ENCODE assay signal across 20 mouse cellular contexts in genomic region chr9:94621902-94622301, GRCm38 (mm10). TPM values are rescaled to one million over a fixed set of nuclear protein-coding genes. Genes with fewer than 3 reads are reported as not detected.
DNase-seq lines count a peak whose midpoint lies in the region; ATAC-seq and TF ChIP-seq lines count a peak whose summit lies in the region.
"Had no signal": no experiment of that assay in that cellular context is flagged by ENCODE, and none has a peak within 500 bp of the region (broad histone marks: within the 10 kb centered on the region; RNA-seq: fewer than 3 reads in every experiment).

No protein-coding gene starts in this region.

- TF ChIP-seq CTCF in lung, adult 2 months (IDR thresholded peaks at IDR 0.05; ENCODE audit: insufficient read depth, low read length), result no peak

- H3K27me3 ChIP-seq in heart, embryonic 14.5 days (ENCODE audit: control insufficient read depth, insufficient read depth, low read length), result no peaks in the 10 kb centered on the region
- H3K27me3 ChIP-seq in lung, embryonic 16.5 days (ENCODE audit: control insufficient read depth, insufficient read depth, low read depth, low read length), result no peaks in the 10 kb centered on the region
- H3K27me3 ChIP-seq: CH12.LX; embryonic facial prominence, embryonic 13.5 days; liver, embryonic 15.5 days; midbrain, embryonic 13.5 days had no signal

- H3K36me3 ChIP-seq in heart, embryonic 14.5 days (ENCODE audit: control insufficient read depth, insufficient read depth, low read length), result no peaks in the 10 kb centered on the region
- H3K36me3 ChIP-seq in lung, embryonic 16.5 days (ENCODE audit: control insufficient read depth, insufficient read depth, low read length), result no peaks in the 10 kb centered on the region
- H3K36me3 ChIP-seq: embryonic facial prominence, embryonic 13.5 days; liver, embryonic 15.5 days; midbrain, embryonic 13.5 days had no signal

- 37% methylated on average over 2 of the region's 2 CpGs for WGBS in heart, embryonic 14.5 days
- WGBS in lung, embryonic 16.5 days, result 73% methylated on average over 2 of the region's 2 CpGs
- WGBS in lung, adult 2 months, result 53% methylated on average over 2 of the region's 2 CpGs

- DNase-seq in heart, postnatal 10 days, result no peak
- DNase-seq in lung, adult 2 months, result no peak
- DNase-seq in naive thymus-derived CD4-positive, alpha-beta T cell, adult 2 months (ENCODE audit: low read depth), result peak; percentile 31
- no peak for DNase-seq in adrenal gland, postnatal 4 days (ENCODE audit: low spot score in 2 of 2)
- no peak for DNase-seq in cerebellum, adult 18-20 months
- DNase-seq: adrenal gland, adult 8-10 months; cerebellum, adult 11-12 months; cerebellum, postnatal 36 days; gastrocnemius, postnatal 14 days; kidney, adult 11 months; kidney, postnatal 14 days had no signal

- no peak for ATAC-seq in heart, embryonic 14.5 days (ENCODE audit: insufficient number of reproducible peaks, insufficient read depth, low FRiP score, low read depth)
- peak; percentile 48 for ATAC-seq in lung, embryonic 16.5 days (ENCODE audit: low read depth)
- ATAC-seq: hindbrain, embryonic 16.5 days; midbrain, embryonic 13.5 days had no signal

- no peak overlapping the region for H3K4me2 ChIP-seq in heart, embryonic 14.5 days (ENCODE audit: low read length)
- H3K4me2 ChIP-seq in lung, embryonic 16.5 days (ENCODE audit: low read depth, low read length), result no peak overlapping the region
- H3K4me2 ChIP-seq: embryonic facial prominence, embryonic 13.5 days; liver, embryonic 15.5 days; midbrain, embryonic 13.5 days had no signal

- peak overlapping the region; percentile 37 to 46; a peak in 2 of 4 replicates for H3K27ac ChIP-seq in heart, embryonic 14.5 days (replicated peaks in 1 of 2; ENCODE audit: control insufficient read depth in 1 of 2, insufficient read depth in 1 of 2, low read depth in 2 of 2, low read length in 2 of 2)
- H3K27ac ChIP-seq in lung, embryonic 16.5 days (ENCODE audit: low read length), result no peak overlapping the region
- H3K27ac ChIP-seq: embryonic facial prominence, embryonic 13.5 days; liver, embryonic 15.5 days; midbrain, embryonic 13.5 days; stomach, postnatal 0 days had no signal

- H3K4me1 ChIP-seq in heart, embryonic 14.5 days (ENCODE audit: control insufficient read depth in 2 of 2, insufficient read depth in 2 of 2, low read length in 2 of 2), result peaks cover 3 to 14% of the 10 kb centered on the region in 2 experiments
- H3K4me1 ChIP-seq in lung, embryonic 16.5 days (replicated peaks; ENCODE audit: control insufficient read depth, insufficient read depth, low read length), result peaks cover 5% of the 10 kb centered on the region
- H3K4me1 ChIP-seq in lung, adult 2 months (ENCODE audit: control insufficient read depth, insufficient read depth, low read length), result no peaks in the 10 kb centered on the region
- H3K4me1 ChIP-seq: liver, embryonic 15.5 days; midbrain, embryonic 13.5 days had no signal

- no peak overlapping the region for H3K9ac ChIP-seq in heart, embryonic 14.5 days (ENCODE audit: low read length)
- H3K9ac ChIP-seq in lung, embryonic 16.5 days (ENCODE audit: low read length), result no peak overlapping the region
- H3K9ac ChIP-seq: embryonic facial prominence, embryonic 13.5 days; liver, embryonic 15.5 days; midbrain, embryonic 13.5 days had no signal

- intact Hi-C loops in heart, postnatal 10 days (cut with DNase I), result no loop called here

- TF ChIP-seq POLR2A in lung, adult 2 months (IDR thresholded peaks at IDR 0.05; ENCODE audit: borderline replicate concordance, extremely low read depth, low read depth, low read length), result no peak

- H3K4me3 ChIP-seq in heart, embryonic 14.5 days (ENCODE audit: control insufficient read depth in 1 of 2, insufficient read depth in 1 of 2, low read depth in 1 of 2, low read length in 2 of 2), result no peak overlapping the region
- no peak overlapping the region for H3K4me3 ChIP-seq in lung, embryonic 16.5 days (ENCODE audit: low read length)
- no peak overlapping the region for H3K4me3 ChIP-seq in lung, adult 2 months (replicated peaks; ENCODE audit: extremely low read depth, low read depth, low read length)
- H3K4me3 ChIP-seq: embryonic facial prominence, embryonic 13.5 days; liver, embryonic 15.5 days; midbrain, embryonic 13.5 days; myocyte had no signal

- H3K9me3 ChIP-seq in heart, embryonic 14.5 days (ENCODE audit: control insufficient read depth, low read length), result no peaks in the 10 kb centered on the region
- H3K9me3 ChIP-seq in lung, embryonic 16.5 days (ENCODE audit: control insufficient read depth, low read length), result peaks cover 3% of the 10 kb centered on the region; the same call in 1 of the 2 replicates
- H3K9me3 ChIP-seq: embryonic facial prominence, embryonic 13.5 days; liver, embryonic 15.5 days; midbrain, embryonic 13.5 days had no signal

RNA-seq across cellular contexts. Expression of gene Slc9a9, which starts 47.8 kb away (rescaled TPM):
- polyA plus RNA-seq in heart, embryonic 14.5 days (2014; fragmentation: Nextera tagmentation; extraction: Ambion mirVana), result 3.5 and 4.7 TPM in 2 replicates
- total RNA-seq in heart, postnatal 10 days (2021), result 1 to 10 TPM; 2.7 to 2.8 TPM
- polyA plus RNA-seq in lung, embryonic 16.5 days (2015; fragmentation: Nextera tagmentation; extraction: Ambion mirVana), result 4.4 and 4.9 TPM in 2 replicates
- polyA plus RNA-seq in lung, adult 2 months (2012; rRNA removed), result 3.0 and 4.0 TPM in 2 replicates
- total RNA-seq in adrenal gland, postnatal 4 days (2021), result 1 to 10 TPM; 3.4 to 4.4 TPM
- total RNA-seq: CH12.LX had no signal
